Comparison of ENCODE assay signal across 11 mouse cellular contexts in the genomic region with DNA sequence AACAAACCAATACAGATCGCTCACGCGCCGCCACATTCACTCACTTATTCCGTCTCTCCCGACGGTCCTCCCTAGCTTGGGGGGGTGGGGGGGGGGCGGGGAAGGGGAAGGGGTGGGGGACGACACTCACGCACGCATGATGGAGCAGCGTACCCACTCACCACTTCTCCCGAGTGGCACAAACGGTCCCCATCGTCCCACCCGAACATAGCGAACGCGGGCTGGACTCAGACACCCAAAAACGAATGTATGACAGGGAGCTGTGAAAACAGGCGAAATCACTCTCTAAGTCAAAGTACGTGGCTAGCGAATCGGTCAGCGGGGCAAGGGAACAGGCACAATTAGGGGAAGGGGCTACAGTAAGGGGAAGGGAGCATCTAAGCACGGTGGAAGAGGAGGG. TPM values are rescaled to one million over a fixed set of nuclear protein-coding genes. Genes with fewer than 3 reads are reported as not detected.
DNase-seq lines count a peak whose midpoint lies in the region; ATAC-seq and TF ChIP-seq lines count a peak whose summit lies in the region.
"Had no signal": no experiment of that assay in that cellular context is flagged by ENCODE, and none has a peak within 500 bp of the region (broad histone marks: within the 10 kb centered on the region; RNA-seq: fewer than 3 reads in every experiment).

No protein-coding gene starts in this region.

- TF ChIP-seq EP300 in lung, postnatal 0 days (IDR thresholded peaks at IDR 0.05), result no peak

- no peak overlapping the region for H3K4me3 ChIP-seq in forebrain, postnatal 0 days (ENCODE audit: low read depth, low read length)
- no peak overlapping the region for H3K4me3 ChIP-seq in forebrain, embryonic 13.5 days
- no peak overlapping the region for H3K4me3 ChIP-seq in lung, postnatal 0 days (ENCODE audit: low read depth, low read length)
- H3K4me3 ChIP-seq in limb, embryonic 11.5 days (ENCODE audit: low read depth, low read length), result no peak overlapping the region
- H3K4me3 ChIP-seq: hindbrain, embryonic 15.5 days; myocyte had no signal

- no peak for ATAC-seq in forebrain, postnatal 0 days
- ATAC-seq in forebrain, embryonic 13.5 days, result no peak
- no peak for ATAC-seq in lung, postnatal 0 days
- no peak for ATAC-seq in limb, embryonic 11.5 days (ENCODE audit: insufficient number of reproducible peaks, low FRiP score, low TSS enrichment, low read depth)

- H3K4me2 ChIP-seq in forebrain, postnatal 0 days (ENCODE audit: low read depth), result no peak overlapping the region
- H3K4me2 ChIP-seq in forebrain, embryonic 13.5 days, result no peak overlapping the region
- no peak overlapping the region for H3K4me2 ChIP-seq in lung, postnatal 0 days (replicated peaks; ENCODE audit: low read depth, low read length)
- H3K4me2 ChIP-seq in limb, embryonic 11.5 days (ENCODE audit: low read depth, severe bottlenecking), result no peak overlapping the region
- H3K4me2 ChIP-seq: hindbrain, embryonic 15.5 days had no signal

- TF ChIP-seq CTCF in forebrain, postnatal 0 days (IDR thresholded peaks at IDR 0.05; ENCODE audit: low read depth), result no peak
- TF ChIP-seq CTCF in lung, postnatal 0 days (IDR thresholded peaks at IDR 0.05), result no peak

- no peaks in the 10 kb centered on the region for H3K4me1 ChIP-seq in forebrain, postnatal 0 days (ENCODE audit: insufficient read depth)
- no peaks in the 10 kb centered on the region for H3K4me1 ChIP-seq in forebrain, embryonic 13.5 days
- H3K4me1 ChIP-seq in lung, postnatal 0 days (ENCODE audit: insufficient read depth, low read depth, low read length), result no peaks in the 10 kb centered on the region
- no peaks in the 10 kb centered on the region for H3K4me1 ChIP-seq in limb, embryonic 11.5 days (ENCODE audit: control insufficient read depth, insufficient read depth, low read length)

- no peak overlapping the region for H3K9ac ChIP-seq in forebrain, postnatal 0 days
- no peak overlapping the region for H3K9ac ChIP-seq in forebrain, embryonic 13.5 days
- H3K9ac ChIP-seq in lung, postnatal 0 days (replicated peaks; ENCODE audit: low read depth), result no peak overlapping the region
- H3K9ac ChIP-seq in limb, embryonic 11.5 days (ENCODE audit: low read length), result no peak overlapping the region
- H3K9ac ChIP-seq: hindbrain, embryonic 15.5 days had no signal

- no peak overlapping the region for H3K27ac ChIP-seq in forebrain, postnatal 0 days (ENCODE audit: low read depth, low read length)
- no peak overlapping the region for H3K27ac ChIP-seq in forebrain, embryonic 13.5 days
- H3K27ac ChIP-seq in lung, postnatal 0 days (ENCODE audit: low read length), result no peak overlapping the region
- no peak overlapping the region for H3K27ac ChIP-seq in limb, embryonic 11.5 days (replicated peaks; ENCODE audit: low read depth, low read length)
- H3K27ac ChIP-seq: hindbrain, embryonic 15.5 days had no signal

- no peaks in the 10 kb centered on the region for H3K27me3 ChIP-seq in forebrain, postnatal 0 days (ENCODE audit: insufficient read depth, low read length)
- 0 out of 2 replicates have a peak, but pooled peaks cover 4% of the 10 kb centered on the region for H3K27me3 ChIP-seq in forebrain, embryonic 13.5 days
- no peaks in the 10 kb centered on the region for H3K27me3 ChIP-seq in lung, postnatal 0 days (replicated peaks; ENCODE audit: insufficient read depth, low read length)
- no peaks in the 10 kb centered on the region for H3K27me3 ChIP-seq in limb, embryonic 11.5 days (ENCODE audit: control insufficient read depth, insufficient read depth, low read length)
- H3K27me3 ChIP-seq: hindbrain, embryonic 15.5 days had no signal

- 4% methylated on average over 25 of the region's 26 CpGs for WGBS in forebrain, postnatal 0 days
- 4% methylated on average over 25 of the region's 26 CpGs for WGBS in forebrain, embryonic 13.5 days
- 1% methylated on average over 23 of the region's 26 CpGs for WGBS in lung, postnatal 0 days
- 2% methylated on average over 26 of the region's 26 CpGs for WGBS in limb, embryonic 11.5 days

- no peaks in the 10 kb centered on the region for H3K9me3 ChIP-seq in forebrain, postnatal 0 days (ENCODE audit: low read length)
- no peaks in the 10 kb centered on the region for H3K9me3 ChIP-seq in forebrain, embryonic 13.5 days (replicated peaks)
- no peaks in the 10 kb centered on the region for H3K9me3 ChIP-seq in lung, postnatal 0 days (ENCODE audit: low read length)
- H3K9me3 ChIP-seq in limb, embryonic 11.5 days (ENCODE audit: control insufficient read depth, low read length), result no peaks in the 10 kb centered on the region
- H3K9me3 ChIP-seq: hindbrain, embryonic 15.5 days had no signal

- H3K36me3 ChIP-seq in forebrain, postnatal 0 days (ENCODE audit: insufficient read depth), result no peaks in the 10 kb centered on the region
- H3K36me3 ChIP-seq in forebrain, embryonic 13.5 days (ENCODE audit: poor library complexity, severe bottlenecking), result no peaks in the 10 kb centered on the region
- no peaks in the 10 kb centered on the region for H3K36me3 ChIP-seq in lung, postnatal 0 days (ENCODE audit: insufficient read depth, low read length)
- no peaks in the 10 kb centered on the region for H3K36me3 ChIP-seq in limb, embryonic 11.5 days (ENCODE audit: control insufficient read depth, insufficient read depth, low read length)
- H3K36me3 ChIP-seq: hindbrain, embryonic 15.5 days had no signal

- DNase-seq in forebrain, postnatal 0 days, result peak; percentile 87
- DNase-seq in lung, postnatal 0 days (ENCODE audit: low spot score), result peak; percentile 48
- no peak for DNase-seq in lung, postnatal 25 days (ENCODE audit: low spot score)
- peak; percentile 55 for DNase-seq in adrenal gland, postnatal 14 days
- peak; percentile 96 for DNase-seq in limb, embryonic 11.5 days (ENCODE audit: low spot score)
- DNase-seq in thymus, postnatal 10 days (ENCODE audit: low spot score in 2 of 2), result peak; percentile 27 to 29
- no peak for DNase-seq in urinary bladder, postnatal 25 days (ENCODE audit: low spot score)

RNA-seq across cellular contexts. Expression of a gene that starts 30.2 kb away (rescaled TPM):
- not detected in 2 replicates for total RNA-seq in forebrain, postnatal 0 days (2014; rRNA removed)
- polyA plus RNA-seq in forebrain, postnatal 0 days (2015; fragmentation: Nextera tagmentation; extraction: Ambion mirVana), result not detected in 2 replicates
- polyA plus RNA-seq in forebrain, embryonic 13.5 days (2015; fragmentation: Nextera tagmentation; extraction: Ambion mirVana), result not detected in 2 replicates
- polyA plus RNA-seq in lung, postnatal 0 days (2015; fragmentation: Nextera tagmentation; extraction: Ambion mirVana), result not detected in 2 replicates
- not detected in 2 replicates for total RNA-seq in adrenal gland, postnatal 14 days (2021)
- polyA plus RNA-seq in limb, embryonic 11.5 days (2014; fragmentation: Nextera tagmentation; extraction: Ambion mirVana), result not detected in 2 replicates
- total RNA-seq: adrenal gland, adult 18-20 months had no signal
- polyA plus RNA-seq: hindbrain, embryonic 15.5 days; myocyte had no signal

RNA-seq across cellular contexts. Expression of a gene that starts 38.4 kb away (rescaled TPM):
- 36.5 and 42.1 TPM in 2 replicates for total RNA-seq in forebrain, postnatal 0 days (2014; rRNA removed)
- polyA plus RNA-seq in forebrain, postnatal 0 days (2015; fragmentation: Nextera tagmentation; extraction: Ambion mirVana), result 20.0 and 35.8 TPM in 2 replicates
- 20.4 and 25.2 TPM in 2 replicates for polyA plus RNA-seq in forebrain, embryonic 13.5 days (2015; fragmentation: Nextera tagmentation; extraction: Ambion mirVana)
- polyA plus RNA-seq in lung, postnatal 0 days (2015; fragmentation: Nextera tagmentation; extraction: Ambion mirVana), result 18.8 and 21.8 TPM in 2 replicates
- 17.8 and 21.0 TPM in 2 replicates for total RNA-seq in adrenal gland, postnatal 14 days (2021)
- polyA plus RNA-seq in limb, embryonic 11.5 days (2014; fragmentation: Nextera tagmentation; extraction: Ambion mirVana), result 15.1 and 17.6 TPM in 2 replicates

Comparison
In these comparisons a context has a peak if more than half of its experiments do, and no peak if none do; other contexts are left out.
1. DNase-seq: peak in forebrain, postnatal 0 days (single experiment), lung, postnatal 0 days (single experiment), adrenal gland, postnatal 14 days (single experiment), limb, embryonic 11.5 days (single experiment) and thymus, postnatal 10 days (2 of 2); none in lung, postnatal 25 days (single experiment) and urinary bladder, postnatal 25 days (single experiment).